Mouse (Mus musculus): Measurements from ENCODE around the gene H3f3a. TPM values are rescaled to one million over a fixed set of nuclear protein-coding genes. Genes with fewer than 3 reads are reported as not detected.

Gene H3f3a
- 3,717 and 3,908 TPM in 2 replicates for polyA plus RNA-seq (2014; fragmentation: Nextera tagmentation; extraction: Ambion mirVana)

DNA sequence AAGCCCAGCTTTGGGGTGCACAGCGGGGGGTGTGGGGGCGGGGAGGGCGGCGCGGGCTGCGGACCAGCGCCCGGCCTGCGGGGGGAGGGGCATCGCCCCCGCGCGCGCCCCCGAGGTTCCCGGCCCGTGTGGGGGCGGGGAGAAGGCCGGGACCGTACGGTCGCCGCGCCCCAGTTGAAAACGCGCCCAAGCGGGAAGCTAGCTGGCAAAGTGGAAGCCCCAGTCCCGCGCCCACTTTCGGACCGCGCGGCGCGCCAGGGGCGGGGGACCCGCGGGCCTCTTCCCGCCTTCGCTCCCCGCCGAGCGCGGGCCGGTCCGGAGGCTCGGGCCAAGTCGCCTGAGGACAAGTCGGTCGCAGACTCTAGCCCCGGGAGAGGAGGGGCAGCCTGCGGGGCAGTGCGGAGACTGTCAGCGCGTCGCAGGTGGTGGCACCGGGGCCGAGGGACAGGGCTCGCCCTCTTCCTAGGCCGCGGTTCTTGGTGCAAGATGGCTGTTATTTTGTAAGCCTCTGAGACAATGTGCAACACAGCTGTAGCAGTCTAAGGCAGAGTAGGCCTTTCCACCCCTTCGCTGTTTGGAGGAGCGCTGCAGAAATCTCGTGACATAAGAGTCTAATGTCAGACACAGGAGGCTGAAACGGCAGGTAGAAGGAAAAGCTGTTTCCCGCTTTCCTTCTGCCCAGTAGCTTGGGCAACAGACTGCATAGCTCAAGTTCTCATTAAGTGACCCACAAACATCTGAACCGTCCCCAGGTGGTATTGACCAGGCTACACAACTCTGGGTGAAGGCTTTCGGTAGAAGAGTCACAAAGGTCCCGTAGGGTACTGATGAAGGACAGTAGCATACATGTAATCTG is at the start of gene H3f3a:
H3f3a (minus strand) TSS at position 59 of the 856 bp plus-strand sequence.
- H3K27ac ChIP-seq (replicated peaks; ENCODE audit: low read depth, low read length): peak within 1 kb of the TSS; percentile 98
- peaks cover 5% of the 10 kb centered on the region; the same call in 1 of the 2 replicates for H3K36me3 ChIP-seq (ENCODE audit: control insufficient read depth, insufficient read depth, low read length)
- H3K4me3 ChIP-seq (ENCODE audit: low read depth, low read length): peak within 1 kb of the TSS; percentile 79
- peak within 1 kb of the TSS; percentile 66 for H3K4me2 ChIP-seq (ENCODE audit: low read depth, severe bottlenecking)
- ATAC-seq (ENCODE audit: insufficient number of reproducible peaks, low FRiP score, low TSS enrichment, low read depth) (peak; percentile 56), DNase-seq (ENCODE audit: low spot score) (no peak)
- peak within 1 kb of the TSS; percentile 99 for H3K9ac ChIP-seq (ENCODE audit: low read length)
- H3K9me3 ChIP-seq (ENCODE audit: control insufficient read depth, low read length): no peaks in the 10 kb centered on the region
- whole genome bisulfite sequencing: 2% methylated on average over 54 of the region's 69 CpGs
- peaks cover 8% of the 10 kb centered on the region; the same call in 1 of the 2 replicates for H3K4me1 ChIP-seq (ENCODE audit: control insufficient read depth, insufficient read depth, low read length)
- H3K27me3 ChIP-seq (ENCODE audit: control insufficient read depth, insufficient read depth, low read length): no peaks in the 10 kb centered on the region

DNA sequence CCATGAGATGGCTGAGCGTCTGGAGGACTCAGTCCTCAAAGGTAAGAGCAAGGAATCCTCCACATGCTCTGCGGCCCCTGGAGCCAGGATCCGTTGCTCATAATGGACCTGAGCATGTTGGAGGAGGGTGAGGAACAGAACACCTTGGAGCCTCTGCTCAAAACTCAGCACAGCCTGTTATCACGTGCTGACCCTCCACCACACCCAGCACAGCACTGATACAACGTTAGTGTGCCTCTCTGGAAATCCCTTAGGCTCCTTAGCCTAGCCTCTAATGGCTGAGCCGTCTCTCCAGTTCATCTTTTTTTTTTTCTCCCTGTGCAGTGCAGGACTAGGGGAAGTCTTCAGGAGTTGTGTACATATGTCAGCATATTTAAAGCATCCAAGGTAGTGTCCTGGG is 46.3 kb upstream of the H3f3a start:
- no peaks in the 10 kb centered on the region for H3K27me3 ChIP-seq (ENCODE audit: control insufficient read depth, insufficient read depth, low read length)
- DNase-seq (ENCODE audit: low spot score): no peak
- H3K4me1 ChIP-seq (ENCODE audit: control insufficient read depth, insufficient read depth, low read length): no peaks in the 10 kb centered on the region
- no peak overlapping the region for H3K4me2 ChIP-seq (ENCODE audit: low read depth, severe bottlenecking)
- no peak for ATAC-seq (ENCODE audit: insufficient number of reproducible peaks, low FRiP score, low TSS enrichment, low read depth)
- H3K9ac ChIP-seq (ENCODE audit: low read length): no peak overlapping the region
- WGBS: 87% methylated on average over 6 of the region's 6 CpGs
- no peak overlapping the region for H3K27ac ChIP-seq (replicated peaks; ENCODE audit: low read depth, low read length)
- no peak overlapping the region for H3K4me3 ChIP-seq (ENCODE audit: low read depth, low read length)
- peaks cover 35% of the 10 kb centered on the region for H3K36me3 ChIP-seq (ENCODE audit: control insufficient read depth, insufficient read depth, low read length)
- no peaks in the 10 kb centered on the region for H3K9me3 ChIP-seq (ENCODE audit: control insufficient read depth, low read length)

- Histone ChIP-seq H3K27ac (replicated peaks; ENCODE audit: low read depth, low read length) (no peak overlapping the region), H3K27me3 (ENCODE audit: control insufficient read depth, insufficient read depth, low read length) (no peaks in the 10 kb centered on the region), H3K9ac (ENCODE audit: low read length) (no peak overlapping the region), H3K4me3 (ENCODE audit: low read depth, low read length) (no peak overlapping the region), H3K4me1 (ENCODE audit: control insufficient read depth, insufficient read depth, low read length) (no peaks in the 10 kb centered on the region), H3K4me2 (ENCODE audit: low read depth, severe bottlenecking) (no peak overlapping the region), H3K36me3 (ENCODE audit: control insufficient read depth, insufficient read depth, low read length) (peaks cover 36% of the 10 kb centered on the region), H3K9me3 (ENCODE audit: control insufficient read depth, low read length) (no peaks in the 10 kb centered on the region)
- ATAC-seq (ENCODE audit: insufficient number of reproducible peaks, low FRiP score, low TSS enrichment, low read depth) (no peak), DNase-seq (ENCODE audit: low spot score) (no peak)
These were observed 45.0 kb upstream of the H3f3a start for GRCm38 (mm10) chr1:180858763-180859162.

DNA sequence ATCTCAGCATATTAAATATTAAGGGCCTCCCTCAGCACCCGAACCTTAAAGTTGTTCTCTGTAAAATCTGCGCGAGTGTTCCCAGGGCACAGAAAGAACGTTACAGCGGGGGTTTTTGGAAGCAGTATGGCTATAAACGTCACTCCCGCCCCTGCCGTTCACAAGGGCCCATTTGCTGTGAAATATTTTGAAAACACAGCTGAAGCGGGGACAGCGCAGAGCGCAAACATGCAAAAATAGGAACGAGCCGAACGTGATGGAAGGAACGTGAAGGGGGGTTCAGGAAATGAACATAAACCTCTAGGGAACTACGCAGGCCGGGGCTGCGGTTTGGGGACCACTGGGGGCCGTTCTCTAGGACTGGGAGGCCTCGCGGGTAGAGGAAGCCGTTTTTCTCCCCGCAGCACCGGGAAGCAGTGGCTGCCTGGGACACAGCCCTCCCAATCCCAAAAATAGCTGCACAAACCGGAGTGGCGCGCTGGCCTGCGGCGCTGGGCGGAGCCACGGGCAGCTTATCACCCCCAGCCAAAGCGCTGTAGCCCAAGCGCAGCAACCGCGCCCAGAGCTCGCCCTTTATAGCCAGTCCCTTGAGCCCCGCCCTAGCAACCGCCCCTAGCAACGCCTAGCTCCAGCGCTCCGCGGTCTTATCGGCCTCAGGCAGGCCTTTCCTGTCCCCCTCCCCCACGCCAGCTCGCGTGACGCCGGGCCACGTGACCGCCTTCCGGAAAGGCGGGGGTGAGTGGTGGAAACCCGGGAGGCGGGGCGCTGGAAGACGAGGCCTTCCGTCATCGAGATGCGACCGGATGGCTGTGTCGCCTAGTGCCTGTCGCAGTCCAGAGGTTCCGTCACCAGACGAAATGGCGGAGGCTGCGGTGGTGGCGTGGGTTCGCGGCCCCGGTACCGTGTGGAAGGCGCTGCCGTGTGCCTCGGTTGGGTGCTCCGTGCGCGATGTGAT is 36.9 kb upstream of the H3f3a start, which contains the start of gene Sde2:
Sde2 (plus strand) TSS at position 812 of the 955 bp plus-strand sequence.
- Histone ChIP-seq H3K27me3 (ENCODE audit: control insufficient read depth, insufficient read depth, low read length) (no peaks in the 10 kb centered on the region), H3K4me1 (ENCODE audit: control insufficient read depth, insufficient read depth, low read length) (peaks cover 18% of the 10 kb centered on the region), H3K9me3 (ENCODE audit: control insufficient read depth, low read length) (no peaks in the 10 kb centered on the region), H3K36me3 (ENCODE audit: control insufficient read depth, insufficient read depth, low read length) (peaks cover 7% of the 10 kb centered on the region; the same call in 1 of the 2 replicates), H3K4me2 (ENCODE audit: low read depth, severe bottlenecking) (peak within 1 kb of the TSS; percentile 78), H3K4me3 (ENCODE audit: low read depth, low read length) (peak within 1 kb of the TSS; percentile 81), H3K9ac (ENCODE audit: low read length) (peak within 1 kb of the TSS; percentile 86), H3K27ac (replicated peaks; ENCODE audit: low read depth, low read length) (peak within 1 kb of the TSS; percentile 95)
- DNase-seq (ENCODE audit: low spot score) (peak; percentile 100), ATAC-seq (ENCODE audit: insufficient number of reproducible peaks, low FRiP score, low TSS enrichment, low read depth) (peak; percentile 99)
- WGBS: under 1% methylated on average over 77 of the region's 77 CpGs

GRCm38 (mm10) chr1:180849701-180850301 is 36.1 kb upstream of the H3f3a start:
- Histone ChIP-seq H3K36me3 (ENCODE audit: control insufficient read depth, insufficient read depth, low read length) (peaks cover 4% of the 10 kb centered on the region; the same call in 1 of the 2 replicates), H3K9me3 (ENCODE audit: control insufficient read depth, low read length) (no peaks in the 10 kb centered on the region), H3K4me3 (ENCODE audit: low read depth, low read length) (peak overlapping the region; percentile 81), H3K27ac (replicated peaks; ENCODE audit: low read depth, low read length) (peak overlapping the region; percentile 95), H3K9ac (ENCODE audit: low read length) (peak overlapping the region; percentile 66), H3K4me1 (ENCODE audit: control insufficient read depth, insufficient read depth, low read length) (peaks cover 18% of the 10 kb centered on the region), H3K4me2 (ENCODE audit: low read depth, severe bottlenecking) (peak overlapping the region; percentile 59), H3K27me3 (ENCODE audit: control insufficient read depth, insufficient read depth, low read length) (no peaks in the 10 kb centered on the region)
- ATAC-seq (ENCODE audit: insufficient number of reproducible peaks, low FRiP score, low TSS enrichment, low read depth) (no peak), DNase-seq (ENCODE audit: low spot score) (peak; percentile 36)
- 43% methylated on average over 11 of the region's 11 CpGs for WGBS

DNA sequence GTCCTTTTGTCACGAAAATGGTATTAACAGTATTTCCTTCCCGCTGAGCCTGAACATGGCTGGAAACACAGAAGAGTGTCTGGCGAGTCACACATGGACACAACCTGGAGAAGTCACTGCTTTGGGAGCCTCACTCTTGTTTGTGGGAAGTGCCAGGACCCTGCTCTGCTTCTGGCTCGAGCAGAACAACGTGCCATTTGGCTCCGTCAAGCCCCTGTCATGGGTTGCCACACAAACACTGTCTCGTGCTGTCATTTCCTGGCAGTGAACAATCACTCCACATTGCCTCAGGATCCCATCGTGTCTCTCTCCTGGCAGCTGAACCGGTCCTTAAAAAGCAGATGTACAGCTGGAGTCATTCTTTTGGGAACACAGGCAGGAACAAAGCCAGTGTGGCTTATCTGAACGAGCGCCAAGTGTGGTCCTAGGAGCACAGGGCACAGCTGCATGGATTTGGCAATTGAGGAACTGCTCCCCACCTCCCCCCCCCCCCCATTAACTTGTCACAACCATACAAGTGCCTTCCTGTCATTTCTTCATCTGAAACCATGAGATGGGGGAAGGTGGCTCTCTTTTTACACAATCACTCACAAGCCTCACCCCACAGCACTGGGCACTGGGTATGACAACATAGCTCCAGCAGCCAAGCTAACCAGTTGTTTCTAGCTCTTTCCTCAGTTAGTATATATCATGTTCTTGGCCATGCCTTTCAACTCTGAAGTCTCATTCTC is 34.9 kb upstream of the H3f3a start:
- peak overlapping the region; percentile 30 for H3K27ac ChIP-seq (replicated peaks; ENCODE audit: low read depth, low read length)
- no peak for DNase-seq (ENCODE audit: low spot score)
- ATAC-seq (ENCODE audit: insufficient number of reproducible peaks, low FRiP score, low TSS enrichment, low read depth): no peak
- H3K4me1 ChIP-seq (ENCODE audit: control insufficient read depth, insufficient read depth, low read length): peaks cover 18% of the 10 kb centered on the region
- peaks cover 4% of the 10 kb centered on the region; the same call in 1 of the 2 replicates for H3K36me3 ChIP-seq (ENCODE audit: control insufficient read depth, insufficient read depth, low read length)
- 28% methylated on average over 11 of the region's 11 CpGs for WGBS
- H3K4me3 ChIP-seq (ENCODE audit: low read depth, low read length): no peak overlapping the region; the same call in 1 of the 2 replicates
- H3K4me2 ChIP-seq (ENCODE audit: low read depth, severe bottlenecking): peak overlapping the region; percentile 36
- peak overlapping the region; percentile 2 for H3K9ac ChIP-seq (ENCODE audit: low read length)
- H3K9me3 ChIP-seq (ENCODE audit: control insufficient read depth, low read length): no peaks in the 10 kb centered on the region
- H3K27me3 ChIP-seq (ENCODE audit: control insufficient read depth, insufficient read depth, low read length): no peaks in the 10 kb centered on the region

- ATAC-seq (ENCODE audit: insufficient number of reproducible peaks, low FRiP score, low TSS enrichment, low read depth): peak; percentile 45; the same call in 1 of the 2 replicates
- H3K9me3 ChIP-seq (ENCODE audit: control insufficient read depth, low read length): no peaks in the 10 kb centered on the region
- peak overlapping the region; percentile 36 for H3K4me2 ChIP-seq (ENCODE audit: low read depth, severe bottlenecking)
- H3K4me3 ChIP-seq (ENCODE audit: low read depth, low read length): no peak overlapping the region; the same call in 1 of the 2 replicates
- DNase-seq (ENCODE audit: low spot score): peak; percentile 67
- H3K36me3 ChIP-seq (ENCODE audit: control insufficient read depth, insufficient read depth, low read length): peaks cover 4% of the 10 kb centered on the region; the same call in 1 of the 2 replicates
- no peaks in the 10 kb centered on the region for H3K27me3 ChIP-seq (ENCODE audit: control insufficient read depth, insufficient read depth, low read length)
- peak overlapping the region; percentile 8 for H3K9ac ChIP-seq (ENCODE audit: low read length)
- 3% methylated on average over 9 of the region's 9 CpGs for WGBS
- H3K4me1 ChIP-seq (ENCODE audit: control insufficient read depth, insufficient read depth, low read length): peaks cover 18% of the 10 kb centered on the region
- H3K27ac ChIP-seq (replicated peaks; ENCODE audit: low read depth, low read length): peak overlapping the region; percentile 30; the same call in 1 of the 2 replicates
These were observed 34.4 kb upstream of the H3f3a start for GRCm38 (mm10) chr1:180848114-180848510.

All from limb, embryonic 11.5 days (tissue).